8 mouse cellular contexts compared by ENCODE assay signal in the genomic region with DNA sequence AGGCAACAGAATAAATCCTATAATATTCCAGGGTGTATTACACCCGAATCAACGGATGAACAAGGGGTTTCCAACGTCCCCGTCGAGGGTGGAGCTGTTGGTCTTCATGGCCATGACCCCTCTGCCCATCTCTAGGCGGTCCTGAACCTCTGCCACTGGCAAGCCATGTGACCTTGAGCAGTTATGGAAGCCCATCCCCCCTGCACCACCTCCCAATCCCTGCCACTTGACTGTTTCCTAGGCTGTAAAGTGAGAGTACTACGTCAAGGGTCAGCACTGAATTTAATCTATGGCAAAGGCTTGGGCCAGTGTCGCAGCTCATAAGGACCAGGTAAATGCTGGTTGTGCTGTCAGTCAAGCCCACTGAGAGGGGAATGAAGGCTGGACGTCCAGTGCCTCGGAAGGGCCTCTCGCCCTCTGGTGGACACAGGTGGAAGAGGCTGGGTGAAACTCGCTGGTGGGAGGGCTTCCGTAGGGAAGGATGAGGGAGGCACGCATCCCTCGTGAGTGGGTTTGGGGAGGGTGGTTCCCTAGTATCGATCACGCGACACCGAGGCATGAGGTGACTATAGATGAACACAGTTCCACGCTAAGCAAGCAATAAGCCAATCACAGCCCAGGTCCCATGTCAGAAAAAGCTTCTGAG. TPM values are rescaled to one million over a fixed set of nuclear protein-coding genes. Genes with fewer than 3 reads are reported as not detected.
DNase-seq lines count a peak whose midpoint lies in the region; ATAC-seq and TF ChIP-seq lines count a peak whose summit lies in the region.

No protein-coding gene starts in this region.

- 30% methylated on average over 20 of the region's 20 CpGs for WGBS in embryonic facial prominence, embryonic 10.5 days
- WGBS in limb, embryonic 12.5 days, result 34% methylated on average over 20 of the region's 20 CpGs
- whole genome bisulfite sequencing in midbrain, postnatal 0 days, result 33% methylated on average over 20 of the region's 20 CpGs

- H3K36me3 ChIP-seq in ES-Bruce4 (ENCODE audit: control insufficient read depth, insufficient read depth, low read length, poor library complexity, severe bottlenecking), result no peaks in the 10 kb centered on the region
- H3K36me3 ChIP-seq in embryonic facial prominence, embryonic 10.5 days (replicated peaks), result peaks cover 34% of the 10 kb centered on the region
- H3K36me3 ChIP-seq in limb, embryonic 12.5 days, result peaks cover 20% of the 10 kb centered on the region
- peaks cover 25% of the 10 kb centered on the region for H3K36me3 ChIP-seq in midbrain, postnatal 0 days (ENCODE audit: insufficient read depth, low read length)

- no peaks in the 10 kb centered on the region for H3K4me1 ChIP-seq in ES-Bruce4 (ENCODE audit: control insufficient read depth, insufficient read depth, low read length)
- H3K4me1 ChIP-seq in embryonic facial prominence, embryonic 10.5 days, result peaks cover 14% of the 10 kb centered on the region; the same call in 1 of the 2 replicates
- no peaks in the 10 kb centered on the region for H3K4me1 ChIP-seq in limb, embryonic 12.5 days (replicated peaks)
- no peaks in the 10 kb centered on the region for H3K4me1 ChIP-seq in midbrain, postnatal 0 days (ENCODE audit: insufficient read depth, low read length)

- peak overlapping the region; percentile 22; the same call in 1 of the 2 replicates for H3K4me2 ChIP-seq in limb, embryonic 12.5 days
- no peak overlapping the region for H3K4me2 ChIP-seq in midbrain, postnatal 0 days (ENCODE audit: low read depth, low read length, poor library complexity, severe bottlenecking)

- TF ChIP-seq EP300 in ES-Bruce4 (IDR thresholded peaks at IDR 0.05; ENCODE audit: insufficient read depth, low read depth, low read length), result no peak

- peak; percentile 53; the same call in 1 of the 2 replicates for ATAC-seq in limb, embryonic 12.5 days (ENCODE audit: insufficient number of reproducible peaks, insufficient read depth, low FRiP score, low TSS enrichment, low read depth)
- ATAC-seq in midbrain, postnatal 0 days (ENCODE audit: low FRiP score), result peak; percentile 69
- no peak for ATAC-seq in activated CD4-positive, CD25-positive, alpha-beta regulatory T cell, adult 4 months

- peak; percentile 58 for DNase-seq in kidney, adult 18-20 months
- DNase-seq in kidney, adult 11 months, result no peak
- DNase-seq in embryonic facial prominence, embryonic 10.5 days (ENCODE audit: low spot score), result peak; percentile 65
- peak; percentile 53 to 59 for DNase-seq in heart, postnatal 36 days
- peak; percentile 55 for DNase-seq in midbrain, postnatal 0 days (ENCODE audit: low spot score)

- no peak for TF ChIP-seq POLR2A in ES-Bruce4 (IDR thresholded peaks at IDR 0.05; ENCODE audit: insufficient read depth, low read length)

- intact Hi-C loops in heart, postnatal 36 days (cut with DNase I), result loop anchor here (5.0 kb wide), 1 partner anchor 280 kb away; no protein-coding TSS in a partner anchor

- H3K9ac ChIP-seq in ES-Bruce4 (ENCODE audit: low read depth, poor library complexity, severe bottlenecking), result no peak overlapping the region
- no peak overlapping the region for H3K9ac ChIP-seq in limb, embryonic 12.5 days (replicated peaks)
- H3K9ac ChIP-seq in midbrain, postnatal 0 days (replicated peaks; ENCODE audit: low read length, poor library complexity, severe bottlenecking), result no peak overlapping the region

- H3K4me3 ChIP-seq in ES-Bruce4 (ENCODE audit: low read depth, low read length), result no peak overlapping the region
- H3K4me3 ChIP-seq in embryonic facial prominence, embryonic 10.5 days, result peak overlapping the region; percentile 21; the same call in 1 of the 2 replicates
- H3K4me3 ChIP-seq in limb, embryonic 12.5 days (replicated peaks), result no peak overlapping the region
- H3K4me3 ChIP-seq in midbrain, postnatal 0 days (ENCODE audit: low read depth, low read length), result no peak overlapping the region

- no peaks in the 10 kb centered on the region for H3K9me3 ChIP-seq in ES-Bruce4 (replicated peaks; ENCODE audit: control insufficient read depth, insufficient read depth, low read length, poor library complexity, severe bottlenecking)
- H3K9me3 ChIP-seq in embryonic facial prominence, embryonic 10.5 days, result no peaks in the 10 kb centered on the region
- H3K9me3 ChIP-seq in limb, embryonic 12.5 days, result no peaks in the 10 kb centered on the region
- H3K9me3 ChIP-seq in midbrain, postnatal 0 days (ENCODE audit: low read length), result no peaks in the 10 kb centered on the region

- no peak overlapping the region for H3K27ac ChIP-seq in ES-Bruce4 (ENCODE audit: insufficient read depth, low read length)
- H3K27ac ChIP-seq in embryonic facial prominence, embryonic 10.5 days (replicated peaks), result no peak overlapping the region
- H3K27ac ChIP-seq in limb, embryonic 12.5 days, result no peak overlapping the region
- H3K27ac ChIP-seq in midbrain, postnatal 0 days (ENCODE audit: low read depth, low read length), result no peak overlapping the region

- H3K27me3 ChIP-seq in ES-Bruce4 (ENCODE audit: control insufficient read depth, insufficient read depth, low read length, poor library complexity, severe bottlenecking), result no peaks in the 10 kb centered on the region
- no peaks in the 10 kb centered on the region for H3K27me3 ChIP-seq in embryonic facial prominence, embryonic 10.5 days (replicated peaks; ENCODE audit: low read depth, poor library complexity, severe bottlenecking)
- H3K27me3 ChIP-seq in limb, embryonic 12.5 days, result no peaks in the 10 kb centered on the region
- no peaks in the 10 kb centered on the region for H3K27me3 ChIP-seq in midbrain, postnatal 0 days (ENCODE audit: insufficient read depth, low read length)

- TF ChIP-seq CTCF in ES-Bruce4 (IDR thresholded peaks at IDR 0.05; ENCODE audit: low read depth, low read length), result peak; percentile 96
- TF ChIP-seq CTCF in midbrain, postnatal 0 days (IDR thresholded peaks at IDR 0.05), result peak; percentile 91

RNA-seq across cellular contexts. Expression of a gene that starts 18.8 kb away (rescaled TPM):
- 4.2 and 5.4 TPM in 2 replicates for polyA plus RNA-seq in ES-Bruce4 (2011; ENCODE audit: insufficient read depth, insufficient read length, low read depth, missing spikeins)
- 25.1 and 25.2 TPM in 2 replicates for polyA plus RNA-seq in embryonic facial prominence, embryonic 10.5 days (2016; fragmentation: Nextera tagmentation; extraction: Ambion mirVana)
- 1 to 10 TPM; 5.1 to 8.5 TPM for total RNA-seq in heart, postnatal 36 days (2021)
- 27.5 and 29.5 TPM in 2 replicates for polyA plus RNA-seq in limb, embryonic 12.5 days (2016; fragmentation: Nextera tagmentation; extraction: Ambion mirVana)
- total RNA-seq in midbrain, postnatal 0 days (2014; rRNA removed), result 114 and 124 TPM in 2 replicates
- 64.3 and 67.7 TPM in 2 replicates for polyA plus RNA-seq in midbrain, postnatal 0 days (2015; fragmentation: Nextera tagmentation; extraction: Ambion mirVana)
- polyA plus RNA-seq in activated CD4-positive, CD25-positive, alpha-beta regulatory T cell, adult 4 months (2017; shearing (Covaris generic)), result under 1 TPM in 1 of 2 experiments, not detected in 1; 0.85 TPM

RNA-seq across cellular contexts. Expression of a gene that starts 55.5 kb away (rescaled TPM):
- 70.9 and 73.3 TPM in 2 replicates for polyA plus RNA-seq in ES-Bruce4 (2011; ENCODE audit: insufficient read depth, insufficient read length, low read depth, missing spikeins)
- 87.1 and 95.3 TPM in 2 replicates for polyA plus RNA-seq in embryonic facial prominence, embryonic 10.5 days (2016; fragmentation: Nextera tagmentation; extraction: Ambion mirVana)
- 10 to 100 TPM; 19.6 to 20.4 TPM for total RNA-seq in heart, postnatal 36 days (2021)
- polyA plus RNA-seq in limb, embryonic 12.5 days (2016; fragmentation: Nextera tagmentation; extraction: Ambion mirVana), result 77.4 and 82.8 TPM in 2 replicates
- total RNA-seq in midbrain, postnatal 0 days (2014; rRNA removed), result 16.5 and 17.5 TPM in 2 replicates
- polyA plus RNA-seq in midbrain, postnatal 0 days (2015; fragmentation: Nextera tagmentation; extraction: Ambion mirVana), result 38.1 and 43.7 TPM in 2 replicates
- polyA plus RNA-seq in activated CD4-positive, CD25-positive, alpha-beta regulatory T cell, adult 4 months (2017; shearing (Covaris generic)), result 10 to 100 TPM; 54.3 to 65.2 TPM
